Mouse (Mus musculus): ENCODE data around the gene Zfp12. TPM values are rescaled to one million over a fixed set of nuclear protein-coding genes. Genes with fewer than 3 reads are reported as not detected.

The Zfp12 gene
- polyA plus RNA-seq, 1 experiment from 2014 or later, result 16.4 TPM

DNA sequence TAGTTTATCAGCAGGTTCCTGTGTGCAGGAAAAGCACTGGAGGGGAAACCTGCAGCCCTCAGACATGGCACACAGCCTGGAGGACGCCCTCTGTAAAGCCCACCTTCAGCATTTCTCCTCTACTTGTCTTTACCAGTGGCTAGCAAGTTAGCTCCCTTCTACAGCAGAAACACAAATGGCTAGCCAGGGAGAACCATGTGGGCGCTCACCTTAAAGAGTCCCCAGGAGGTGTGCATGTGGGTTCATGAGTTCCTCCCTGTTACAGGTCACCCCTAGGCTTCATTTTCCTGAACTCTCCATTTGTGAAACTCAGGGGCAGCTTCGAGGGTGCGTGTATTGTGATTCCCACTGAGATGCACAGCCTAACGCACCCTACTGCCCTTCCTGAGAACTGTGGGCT lies 20.8 kb downstream of the Zfp12 start:
- no peak for ATAC-seq
- H3K4me3 ChIP-seq (ENCODE audit: low read length), result no peak overlapping the region
- H3K36me3 ChIP-seq (ENCODE audit: control insufficient read depth, insufficient read depth, low read length), result peaks cover 42% of the 10 kb centered on the region
- H3K27ac ChIP-seq (ENCODE audit: low read depth, low read length), result no peak overlapping the region
- H3K9me3 ChIP-seq (ENCODE audit: control insufficient read depth, low read length), result peaks cover 2% of the 10 kb centered on the region; the same call in 1 of the 2 replicates
- no peak overlapping the region for H3K4me2 ChIP-seq (ENCODE audit: low read length)
- H3K27me3 ChIP-seq (replicated peaks; ENCODE audit: control insufficient read depth, insufficient read depth, low read length), result peaks cover 28% of the 10 kb centered on the region
- no peak overlapping the region for H3K9ac ChIP-seq (ENCODE audit: low read depth, low read length)
- WGBS, result 93% methylated on average over 5 of the region's 5 CpGs
- peaks cover 17% of the 10 kb centered on the region for H3K4me1 ChIP-seq (ENCODE audit: control insufficient read depth, insufficient read depth, low read depth, low read length)

DNA sequence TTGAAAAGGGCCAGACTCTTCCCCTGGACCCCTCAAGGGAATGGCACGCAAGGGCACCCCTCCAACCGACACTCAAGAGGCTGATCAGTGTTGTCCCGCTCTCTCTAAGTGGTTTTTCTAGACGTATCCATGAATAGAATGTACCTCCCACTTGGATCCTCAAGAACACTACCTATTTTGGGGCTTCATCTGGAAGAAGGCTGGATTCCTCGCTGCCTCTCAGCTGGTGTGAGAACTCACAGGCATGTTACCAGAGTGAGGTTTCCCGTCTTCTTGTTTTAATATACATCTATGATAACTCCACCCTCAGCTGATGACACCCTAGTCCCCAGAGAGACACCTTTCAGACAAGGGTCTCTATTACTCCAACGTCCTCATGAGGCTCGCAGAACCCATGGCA lies 26.7 kb downstream of the Zfp12 start:
- Histone ChIP-seq H3K27me3 (replicated peaks; ENCODE audit: control insufficient read depth, insufficient read depth, low read length) (peaks cover 10% of the 10 kb centered on the region), H3K9me3 (ENCODE audit: control insufficient read depth, low read length) (no peaks in the 10 kb centered on the region), H3K4me3 (ENCODE audit: low read length) (no peak overlapping the region), H3K4me1 (ENCODE audit: control insufficient read depth, insufficient read depth, low read depth, low read length) (no peaks in the 10 kb centered on the region), H3K27ac (ENCODE audit: low read depth, low read length) (no peak overlapping the region), H3K4me2 (ENCODE audit: low read length) (no peak overlapping the region), H3K36me3 (ENCODE audit: control insufficient read depth, insufficient read depth, low read length) (peaks cover 31% of the 10 kb centered on the region), H3K9ac (ENCODE audit: low read depth, low read length) (no peak overlapping the region)
- no peak for ATAC-seq
- WGBS, result 94% methylated on average over 8 of the region's 8 CpGs

DNA sequence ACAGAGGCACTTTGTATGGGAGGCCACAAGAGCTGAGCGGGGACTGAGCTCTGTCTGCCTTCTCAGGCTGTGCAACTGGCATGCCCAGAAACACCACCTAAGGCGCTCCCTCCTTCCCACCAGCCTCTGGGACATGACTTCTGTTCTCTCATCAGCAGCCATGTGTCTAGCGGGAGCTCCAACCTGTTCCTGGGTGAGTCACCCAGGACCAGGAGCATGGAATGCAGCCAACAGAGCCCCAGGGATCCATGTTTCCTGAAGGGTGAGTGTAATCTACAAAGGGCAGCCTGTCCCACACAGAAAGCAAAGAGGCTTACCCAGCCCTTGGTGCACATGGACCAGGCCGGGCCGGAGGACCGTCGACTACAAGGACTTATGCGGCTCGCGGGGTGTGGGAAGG lies 29.7 kb downstream of the Zfp12 start:
- H3K27ac ChIP-seq (ENCODE audit: low read depth, low read length), result no peak overlapping the region
- H3K36me3 ChIP-seq (ENCODE audit: control insufficient read depth, insufficient read depth, low read length), result peaks cover 28% of the 10 kb centered on the region
- H3K4me2 ChIP-seq (ENCODE audit: low read length), result no peak overlapping the region
- no peak overlapping the region for H3K9ac ChIP-seq (ENCODE audit: low read depth, low read length)
- no peaks in the 10 kb centered on the region for H3K27me3 ChIP-seq (replicated peaks; ENCODE audit: control insufficient read depth, insufficient read depth, low read length)
- H3K4me1 ChIP-seq (ENCODE audit: control insufficient read depth, insufficient read depth, low read depth, low read length), result peaks cover 17% of the 10 kb centered on the region
- 97% methylated on average over 10 of the region's 10 CpGs for WGBS
- no peaks in the 10 kb centered on the region for H3K9me3 ChIP-seq (ENCODE audit: control insufficient read depth, low read length)
- no peak for ATAC-seq
- H3K4me3 ChIP-seq (ENCODE audit: low read length), result no peak overlapping the region

DNA sequence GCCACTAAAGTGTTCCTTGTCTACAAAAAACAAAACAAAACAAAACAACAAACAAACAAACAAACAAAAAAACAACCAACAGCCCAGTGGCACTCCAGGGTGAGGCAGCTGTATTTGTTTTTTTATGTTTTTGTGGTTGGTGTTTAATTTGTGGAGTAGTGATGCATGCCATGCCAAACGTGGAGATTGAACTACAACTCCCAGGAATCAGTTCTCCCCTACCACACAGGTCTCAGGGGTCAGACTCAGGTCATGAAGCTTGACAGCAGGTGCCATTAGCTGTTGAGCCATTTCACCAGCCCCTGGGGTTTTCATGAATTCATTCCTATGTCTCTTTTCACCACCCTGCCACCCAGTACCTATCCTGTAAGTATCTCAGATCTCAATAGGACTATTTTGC lies 30.4 kb downstream of the Zfp12 start:
- H3K4me3 ChIP-seq (ENCODE audit: low read length), result no peak overlapping the region
- H3K4me1 ChIP-seq (ENCODE audit: control insufficient read depth, insufficient read depth, low read depth, low read length), result peaks cover 20% of the 10 kb centered on the region
- no peaks in the 10 kb centered on the region for H3K9me3 ChIP-seq (ENCODE audit: control insufficient read depth, low read length)
- H3K36me3 ChIP-seq (ENCODE audit: control insufficient read depth, insufficient read depth, low read length), result peaks cover 24% of the 10 kb centered on the region
- 40% methylated on average over 1 of the region's 1 CpGs for WGBS
- H3K27me3 ChIP-seq (replicated peaks; ENCODE audit: control insufficient read depth, insufficient read depth, low read length), result no peaks in the 10 kb centered on the region
- no peak for ATAC-seq
- H3K4me2 ChIP-seq (ENCODE audit: low read length), result no peak overlapping the region
- no peak overlapping the region for H3K27ac ChIP-seq (ENCODE audit: low read depth, low read length)
- no peak overlapping the region for H3K9ac ChIP-seq (ENCODE audit: low read depth, low read length)

DNA sequence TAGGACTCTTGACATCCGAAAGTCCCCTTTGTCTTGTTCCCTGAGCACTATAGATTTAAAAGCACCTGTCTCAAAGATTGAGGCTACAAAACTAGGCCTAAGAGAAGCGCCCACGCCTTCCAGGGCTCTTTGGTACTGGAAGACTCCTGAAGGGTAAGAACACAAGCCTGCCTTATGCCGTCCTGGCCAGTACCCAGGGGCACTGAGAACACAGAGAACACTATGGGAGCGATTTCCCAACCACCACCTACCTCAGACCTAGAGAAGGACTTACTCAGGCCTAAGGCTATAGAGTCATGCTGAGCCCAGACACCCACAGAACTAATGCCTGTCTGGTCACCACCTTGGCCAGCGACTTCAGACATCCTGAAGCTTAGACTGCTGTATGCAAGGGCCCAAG lies 31.8 kb downstream of the Zfp12 start:
- Histone ChIP-seq H3K9me3 (ENCODE audit: control insufficient read depth, low read length) (no peaks in the 10 kb centered on the region), H3K36me3 (ENCODE audit: control insufficient read depth, insufficient read depth, low read length) (peaks cover 21% of the 10 kb centered on the region), H3K9ac (ENCODE audit: low read depth, low read length) (no peak overlapping the region), H3K4me3 (ENCODE audit: low read length) (no peak overlapping the region), H3K27ac (ENCODE audit: low read depth, low read length) (no peak overlapping the region), H3K27me3 (replicated peaks; ENCODE audit: control insufficient read depth, insufficient read depth, low read length) (no peaks in the 10 kb centered on the region), H3K4me1 (ENCODE audit: control insufficient read depth, insufficient read depth, low read depth, low read length) (peaks cover 31% of the 10 kb centered on the region), H3K4me2 (ENCODE audit: low read length) (no peak overlapping the region)
- ATAC-seq, result no peak
- WGBS, result 89% methylated on average over 6 of the region's 6 CpGs

DNA sequence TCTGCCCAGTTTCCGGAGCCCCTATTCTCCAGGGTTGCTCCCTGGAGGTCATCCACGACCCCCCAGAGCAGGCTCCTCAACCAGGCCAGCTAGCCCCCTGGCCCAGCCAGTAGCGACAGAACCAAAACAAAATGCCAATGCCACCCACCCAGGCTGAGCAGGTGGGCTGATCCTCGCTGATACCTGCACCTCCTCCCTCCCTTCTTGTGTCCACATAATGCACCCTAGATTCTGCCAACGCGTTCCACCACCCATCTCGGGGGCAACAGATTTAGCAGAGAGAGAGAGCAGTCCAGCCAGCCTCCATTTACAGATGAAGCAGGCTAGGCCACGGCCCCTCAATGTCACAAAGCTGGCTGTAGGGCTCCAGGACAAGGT lies 34.0 kb downstream of the Zfp12 start:
- Histone ChIP-seq H3K27ac (ENCODE audit: low read depth, low read length) (peak overlapping the region; percentile 85), H3K4me1 (ENCODE audit: control insufficient read depth, insufficient read depth, low read depth, low read length) (peaks cover 31% of the 10 kb centered on the region), H3K4me2 (ENCODE audit: low read length) (peak overlapping the region; percentile 89), H3K36me3 (ENCODE audit: control insufficient read depth, insufficient read depth, low read length) (peaks cover 2% of the 10 kb centered on the region), H3K4me3 (ENCODE audit: low read length) (peak overlapping the region; percentile 80), H3K9me3 (ENCODE audit: control insufficient read depth, low read length) (no peaks in the 10 kb centered on the region), H3K27me3 (replicated peaks; ENCODE audit: control insufficient read depth, insufficient read depth, low read length) (no peaks in the 10 kb centered on the region), H3K9ac (ENCODE audit: low read depth, low read length) (peak overlapping the region; percentile 95)
- peak; percentile 1; the same call in 1 of the 2 replicates for ATAC-seq
- WGBS, result 13% methylated on average over 8 of the region's 8 CpGs

DNA sequence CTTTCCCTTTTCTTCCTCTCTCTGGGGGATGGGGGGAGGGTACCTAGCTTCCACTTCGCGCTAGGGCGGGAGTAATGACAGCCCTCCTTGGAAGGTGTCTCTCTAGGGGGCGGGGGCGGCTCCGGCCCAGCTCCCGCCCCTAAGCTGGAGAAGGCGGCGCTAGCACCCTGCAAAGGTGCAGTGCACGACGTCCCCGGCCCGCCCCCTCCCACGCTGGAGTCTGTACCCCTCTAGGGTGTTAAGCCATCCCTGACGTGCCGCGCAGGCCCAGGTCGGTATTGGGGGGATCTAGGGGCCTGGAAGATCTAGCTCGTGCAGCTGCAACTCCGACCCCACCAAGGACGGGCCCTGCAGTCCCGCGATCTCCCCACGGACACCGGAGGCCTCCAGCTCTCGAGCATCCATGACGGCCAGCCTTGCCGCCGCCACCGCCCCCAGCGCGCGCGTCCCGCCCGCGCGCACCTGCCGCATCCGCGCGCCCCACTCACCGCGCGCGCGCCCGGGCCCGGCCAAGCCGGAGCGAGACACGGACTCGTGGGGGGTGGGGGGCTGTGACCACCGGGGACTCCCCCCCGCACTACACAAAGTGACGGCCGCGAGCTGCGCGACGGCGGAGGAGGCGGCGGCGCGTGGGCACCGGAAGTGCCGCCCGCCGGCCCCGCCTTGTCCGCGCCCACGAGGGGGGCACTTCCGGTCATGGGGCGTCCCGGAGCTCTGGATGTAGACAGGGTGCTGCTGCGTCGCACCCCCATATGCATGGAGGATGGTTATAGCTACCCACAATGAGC lies 34.6 kb downstream of the Zfp12 start, which contains the start of gene Zfp316:
TSS of gene Zfp316 (minus strand) at position 660 of the 788 bp plus-strand sequence.
- ATAC-seq, result peak; percentile 84
- Histone ChIP-seq H3K4me1 (ENCODE audit: control insufficient read depth, insufficient read depth, low read depth, low read length) (peaks cover 31% of the 10 kb centered on the region), H3K27ac (ENCODE audit: low read depth, low read length) (peak within 1 kb of the TSS; percentile 85), H3K36me3 (ENCODE audit: control insufficient read depth, insufficient read depth, low read length) (no peaks in the 10 kb centered on the region), H3K4me3 (ENCODE audit: low read length) (peak within 1 kb of the TSS; percentile 80), H3K27me3 (replicated peaks; ENCODE audit: control insufficient read depth, insufficient read depth, low read length) (no peaks in the 10 kb centered on the region), H3K9me3 (ENCODE audit: control insufficient read depth, low read length) (no peaks in the 10 kb centered on the region), H3K9ac (ENCODE audit: low read depth, low read length) (peak within 1 kb of the TSS; percentile 95), H3K4me2 (ENCODE audit: low read length) (peak within 1 kb of the TSS; percentile 89)
- under 1% methylated on average over 55 of the region's 79 CpGs for WGBS

DNA sequence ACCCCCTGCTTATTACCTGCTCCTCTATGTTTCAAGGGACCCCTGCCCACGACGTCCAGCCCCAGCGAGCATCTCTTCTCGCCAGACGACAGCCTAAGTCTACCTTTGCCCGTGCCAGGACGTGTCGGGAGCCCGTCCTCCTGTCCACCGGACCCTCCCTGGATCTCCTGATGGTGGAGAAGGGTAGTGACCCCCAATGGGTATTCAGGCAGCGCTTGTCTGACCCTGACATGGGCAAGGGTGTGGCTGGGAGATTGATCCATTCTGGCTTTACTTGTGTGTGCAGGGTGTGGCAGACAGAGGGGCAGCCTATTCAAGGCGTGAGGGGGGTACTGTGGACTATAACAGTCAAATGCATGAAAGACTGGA lies 35.2 kb downstream of the Zfp12 start:
- H3K27ac ChIP-seq (ENCODE audit: low read depth, low read length), result peak overlapping the region; percentile 85
- H3K27me3 ChIP-seq (replicated peaks; ENCODE audit: control insufficient read depth, insufficient read depth, low read length), result no peaks in the 10 kb centered on the region
- ATAC-seq, result peak; percentile 40
- H3K9ac ChIP-seq (ENCODE audit: low read depth, low read length), result peak overlapping the region; percentile 95
- H3K9me3 ChIP-seq (ENCODE audit: control insufficient read depth, low read length), result no peaks in the 10 kb centered on the region
- peaks cover 31% of the 10 kb centered on the region for H3K4me1 ChIP-seq (ENCODE audit: control insufficient read depth, insufficient read depth, low read depth, low read length)
- WGBS, result 3% methylated on average over 12 of the region's 12 CpGs
- H3K4me3 ChIP-seq (ENCODE audit: low read length), result peak overlapping the region; percentile 80
- peak overlapping the region; percentile 89 for H3K4me2 ChIP-seq (ENCODE audit: low read length)
- H3K36me3 ChIP-seq (ENCODE audit: control insufficient read depth, insufficient read depth, low read length), result no peaks in the 10 kb centered on the region

DNA sequence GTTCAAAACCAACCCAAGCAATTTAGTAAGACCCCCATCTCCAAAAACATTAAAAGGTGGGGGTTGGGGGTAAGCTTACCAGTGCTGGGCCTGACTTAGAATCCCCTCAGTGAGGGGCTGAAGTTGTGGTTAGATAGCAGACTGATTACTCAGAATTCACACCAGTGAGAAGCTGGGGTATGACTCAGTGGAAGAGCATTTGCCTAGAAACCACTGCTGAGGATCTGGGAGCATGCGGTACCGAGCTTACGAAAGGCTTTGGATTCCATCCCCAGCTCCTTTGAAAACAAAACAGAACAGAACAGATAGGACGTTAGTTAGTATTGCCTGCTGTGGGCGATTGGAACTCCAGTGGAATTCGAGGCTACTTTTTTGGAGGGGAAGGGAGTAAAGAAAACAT lies 36.7 kb downstream of the Zfp12 start:
- 93% methylated on average over 6 of the region's 6 CpGs for WGBS
- Histone ChIP-seq H3K4me1 (ENCODE audit: control insufficient read depth, insufficient read depth, low read depth, low read length) (peaks cover 31% of the 10 kb centered on the region), H3K9ac (ENCODE audit: low read depth, low read length) (no peak overlapping the region), H3K4me2 (ENCODE audit: low read length) (no peak overlapping the region; the same call in 1 of the 2 replicates), H3K27ac (ENCODE audit: low read depth, low read length) (no peak overlapping the region), H3K4me3 (ENCODE audit: low read length) (no peak overlapping the region), H3K36me3 (ENCODE audit: control insufficient read depth, insufficient read depth, low read length) (no peaks in the 10 kb centered on the region), H3K27me3 (replicated peaks; ENCODE audit: control insufficient read depth, insufficient read depth, low read length) (no peaks in the 10 kb centered on the region), H3K9me3 (ENCODE audit: control insufficient read depth, low read length) (no peaks in the 10 kb centered on the region)
- ATAC-seq, result no peak

All from hindbrain, embryonic 16.5 days (tissue).